Mouse (Mus musculus) layer of hippocampus, postnatal 14 days (tissue): ENCODE measurements around the gene Osm. TPM values are rescaled to one million over a fixed set of nuclear protein-coding genes. Genes with fewer than 3 reads are reported as not detected.

Source experiments
- DNase-seq, 2 experiments: peaks; one replicate each; pipeline ENCODE4 v3.0.0; 2021 to 2022; ENCODE audit warnings: low spot score in 2 of 2, mixed read lengths in 1 of 2
- total RNA-seq, 2 experiments: library from RNA; stranded (reverse); gene quantifications; 2 replicates each; pipeline ENCODE4 v1.2.3; 2021

The Osm gene
- total RNA-seq, 2 experiments from 2014 or later, result not detected

DNA sequence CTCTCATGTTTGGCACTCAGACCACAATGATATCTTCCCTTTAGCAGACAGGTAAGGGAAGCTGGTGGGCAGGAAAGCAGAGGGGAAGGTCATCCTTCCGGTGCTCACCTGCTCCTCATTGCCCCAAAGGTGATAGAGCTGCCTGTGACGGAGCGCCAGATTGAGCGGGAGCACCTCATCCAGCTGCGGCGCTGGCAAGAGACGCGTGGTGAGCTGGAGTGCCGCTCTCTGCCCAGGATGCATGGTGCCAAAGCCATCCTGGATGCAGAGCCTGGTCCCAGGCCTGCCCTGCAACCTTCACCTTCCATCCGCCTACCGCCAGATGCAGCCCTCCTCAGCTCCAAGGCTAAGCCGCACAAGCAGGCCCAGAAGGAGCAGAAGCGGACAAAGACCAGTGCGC lies 21.6 kb upstream of the Osm start:
- DNase-seq, result no peak

DNA sequence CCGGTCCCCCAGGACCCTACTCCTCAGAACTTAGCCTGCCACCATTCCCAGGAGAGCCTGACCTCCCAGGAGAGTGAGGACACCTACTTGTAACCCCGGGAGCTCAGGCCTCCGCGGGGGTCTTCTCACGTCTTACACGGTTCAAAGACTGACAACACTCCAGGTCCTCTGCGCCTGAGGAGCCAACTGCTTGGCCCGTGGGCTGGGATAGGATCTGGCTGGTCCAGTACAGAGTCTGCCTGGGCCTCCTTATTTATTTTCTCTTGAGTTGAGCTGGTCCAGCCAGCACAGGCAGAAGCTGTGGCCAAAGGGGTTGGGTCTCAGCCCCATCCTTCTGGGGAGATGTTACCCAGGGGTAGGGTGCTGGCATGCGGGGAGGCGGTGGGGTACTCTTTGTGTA lies 21.2 kb upstream of the Osm start:
- no peak for DNase-seq

DNA sequence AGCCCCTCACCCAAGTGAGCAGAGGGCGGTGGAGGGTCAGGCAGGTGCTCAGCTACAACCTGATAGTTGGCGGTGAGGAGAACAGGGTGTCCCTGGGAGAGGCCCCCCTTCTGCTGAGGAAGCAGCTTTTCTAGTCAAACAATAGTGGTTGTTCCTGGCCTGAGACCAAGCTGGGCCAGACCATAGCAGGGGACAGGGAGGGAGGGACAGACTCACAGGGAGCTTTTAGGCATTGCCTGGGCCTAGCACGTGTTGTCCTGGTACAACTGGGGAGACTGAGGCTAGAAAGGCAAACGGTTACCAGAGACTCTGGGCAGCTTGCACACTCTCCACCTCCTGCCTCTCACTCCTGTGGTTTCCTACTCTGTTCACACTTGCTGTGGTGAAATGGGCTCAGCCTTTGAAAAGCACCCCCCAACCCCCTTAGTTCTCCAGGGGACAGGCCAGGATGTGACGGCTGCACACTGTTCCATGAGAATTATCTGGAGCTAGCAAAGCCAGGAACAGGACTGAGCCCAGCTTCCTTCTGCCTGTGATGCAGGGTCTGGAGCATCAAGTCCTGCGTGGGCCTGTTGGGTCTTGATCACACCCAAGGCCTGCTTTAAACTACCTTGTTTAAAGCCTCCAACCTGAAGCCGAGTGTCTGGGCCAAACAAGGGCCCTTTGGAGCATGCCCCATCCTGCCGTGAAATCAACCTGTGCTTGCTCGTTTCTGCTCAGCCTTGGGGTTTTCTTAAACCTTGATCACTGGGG lies 19.8 kb upstream of the Osm start:
- DNase-seq, result peak in 1 of 2 experiments; percentile 23

DNA sequence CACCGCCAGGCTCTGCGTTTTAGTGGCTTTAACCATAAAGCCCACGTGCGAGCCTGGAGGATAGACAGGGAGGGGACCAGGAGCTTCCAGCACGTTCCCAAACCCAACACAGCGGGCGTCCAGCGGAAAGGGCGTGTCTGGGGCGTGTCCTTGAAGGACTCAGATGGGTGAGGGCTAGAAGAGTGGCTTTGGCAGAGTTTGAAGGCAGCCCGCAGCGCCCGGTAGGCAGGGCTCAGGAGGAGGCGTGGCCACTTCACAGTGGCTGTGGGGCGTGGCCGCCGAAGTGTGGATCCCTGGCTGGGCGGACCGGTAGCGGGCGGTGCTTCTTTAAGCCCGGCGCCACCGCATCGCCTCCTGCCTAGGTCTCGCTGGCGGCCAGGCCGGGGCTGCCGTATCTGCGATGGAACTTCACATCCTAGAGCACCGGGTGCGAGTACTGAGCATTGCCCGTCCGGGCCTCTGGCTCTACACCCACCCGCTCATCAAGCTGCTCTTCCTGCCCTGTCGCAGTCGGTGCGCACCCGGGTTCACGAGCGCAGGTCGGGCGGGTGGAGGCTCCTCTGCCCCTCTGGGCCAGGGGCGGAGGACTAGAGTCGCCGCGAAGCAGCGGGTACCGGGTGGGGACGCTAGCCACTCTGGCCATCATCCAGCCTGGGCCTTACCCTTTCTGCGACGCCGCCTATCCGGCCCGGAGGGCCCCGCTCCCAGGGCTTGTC lies 18.1 kb upstream of the Osm start, which contains the start of gene Castor1:
Gene Castor1, plus strand, starts transcription at position 312 of the 716 bp plus-strand sequence.
- peak; percentile 34 to 55 for DNase-seq

DNA sequence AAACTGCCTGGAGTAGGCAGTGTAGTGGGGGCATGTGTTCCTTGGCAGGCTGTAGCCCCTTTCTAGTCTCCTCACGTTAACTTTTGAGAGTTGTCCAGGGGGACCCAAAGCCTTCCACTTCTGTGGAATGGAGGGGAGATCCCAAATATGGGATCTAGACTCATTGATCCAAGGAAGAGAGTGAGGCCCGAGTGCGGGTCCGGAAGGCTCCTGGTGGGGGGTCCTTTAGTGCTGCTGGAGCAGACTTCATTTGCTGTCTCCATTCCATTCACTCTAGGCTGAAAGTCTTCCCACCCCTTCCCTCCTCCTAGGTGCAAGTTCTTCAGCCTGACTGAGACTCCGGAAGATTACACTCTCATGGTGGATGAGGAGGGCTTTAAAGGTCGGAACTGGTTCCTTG lies 17.6 kb upstream of the Osm start:
- no peak for DNase-seq

DNA sequence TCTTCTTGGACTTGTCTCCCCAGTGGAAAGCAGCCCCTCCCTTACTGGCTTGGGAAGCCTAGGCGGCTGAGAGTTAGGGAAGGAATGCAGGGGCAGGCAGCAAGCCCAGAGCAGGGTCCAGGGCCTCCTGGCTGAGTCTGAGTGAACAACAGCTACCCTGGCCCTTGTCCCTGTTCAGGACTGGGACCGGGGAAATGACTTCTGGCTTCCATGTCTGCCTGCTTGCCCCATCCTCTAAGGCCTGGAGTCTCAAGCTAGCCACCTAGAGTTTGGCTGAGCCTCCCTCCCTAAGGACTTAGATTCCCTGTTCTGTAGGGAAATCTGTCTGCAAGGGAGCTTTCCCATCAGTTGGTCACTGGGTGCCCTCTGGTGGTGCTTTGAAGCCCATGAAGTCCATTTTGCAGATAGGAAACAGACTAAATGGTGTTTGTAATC lies 16.9 kb upstream of the Osm start:
- peak; percentile 65 to 80 for DNase-seq

DNA sequence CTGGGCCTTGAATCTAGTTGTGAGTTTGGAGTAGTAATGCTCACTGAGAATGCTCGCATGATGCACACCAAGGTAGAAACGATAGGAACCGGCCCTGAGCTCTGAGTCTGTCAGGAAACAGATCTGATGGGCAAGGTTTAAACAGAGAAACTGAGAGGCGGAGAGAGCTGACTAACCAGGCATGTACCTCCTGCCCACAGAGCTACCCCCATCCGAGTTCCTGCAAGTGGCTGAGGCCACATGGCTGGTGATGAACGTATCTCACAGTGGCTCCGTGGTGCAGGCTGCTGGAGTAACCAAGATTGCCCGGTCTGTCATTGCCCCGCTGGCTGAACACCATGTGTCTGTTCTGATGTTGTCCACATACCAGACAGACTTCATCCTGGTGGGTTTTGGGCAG lies 16.3 kb upstream of the Osm start:
- no peak for DNase-seq

DNA sequence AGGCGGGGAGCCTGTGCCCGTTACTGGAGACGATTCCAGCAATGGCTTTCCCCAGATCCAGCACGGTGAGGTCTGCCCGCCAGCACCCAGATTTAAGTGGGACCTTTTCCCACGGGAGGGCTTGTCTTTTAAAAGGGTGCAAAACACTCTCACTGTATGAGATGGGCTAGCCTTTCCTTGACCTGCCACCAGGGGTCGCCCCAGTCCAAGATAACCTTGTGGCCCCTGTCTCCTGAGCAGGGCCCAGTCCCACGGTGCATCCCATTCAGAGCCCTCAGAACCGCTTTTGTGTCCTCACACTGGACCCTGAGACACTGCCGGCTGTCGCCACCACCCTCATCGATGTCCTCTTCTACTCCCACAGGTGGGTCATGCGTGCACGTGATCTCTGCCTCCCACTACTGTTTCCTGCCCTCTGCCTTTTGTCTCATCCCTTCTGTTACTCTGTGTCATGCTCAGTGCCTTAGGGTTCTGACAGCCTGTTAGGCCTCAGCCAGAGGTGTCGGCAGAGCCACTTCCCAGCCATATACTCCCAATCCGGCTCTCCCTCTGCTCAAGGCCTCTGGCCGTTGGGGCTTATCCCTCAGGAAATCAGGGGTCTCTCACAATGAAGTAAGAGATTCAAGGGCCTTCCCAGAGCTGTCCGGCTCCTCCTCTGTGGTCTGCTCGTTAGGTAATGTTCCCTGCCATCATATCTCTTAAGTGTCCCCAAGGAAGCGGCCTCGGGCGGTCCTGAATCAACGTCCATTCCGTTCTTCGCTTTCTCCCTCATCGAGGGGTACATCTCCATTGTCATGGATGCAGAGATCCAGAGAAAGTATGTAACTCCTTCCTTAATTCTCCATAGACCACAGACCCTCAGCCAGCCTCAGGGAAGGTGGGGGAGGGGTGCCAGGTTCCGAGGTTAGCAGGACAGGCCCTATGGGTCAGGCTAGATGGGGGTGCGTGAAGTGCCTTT lies 15.5 kb upstream of the Osm start:
- DNase-seq, result peak; percentile 64 to 71

DNA sequence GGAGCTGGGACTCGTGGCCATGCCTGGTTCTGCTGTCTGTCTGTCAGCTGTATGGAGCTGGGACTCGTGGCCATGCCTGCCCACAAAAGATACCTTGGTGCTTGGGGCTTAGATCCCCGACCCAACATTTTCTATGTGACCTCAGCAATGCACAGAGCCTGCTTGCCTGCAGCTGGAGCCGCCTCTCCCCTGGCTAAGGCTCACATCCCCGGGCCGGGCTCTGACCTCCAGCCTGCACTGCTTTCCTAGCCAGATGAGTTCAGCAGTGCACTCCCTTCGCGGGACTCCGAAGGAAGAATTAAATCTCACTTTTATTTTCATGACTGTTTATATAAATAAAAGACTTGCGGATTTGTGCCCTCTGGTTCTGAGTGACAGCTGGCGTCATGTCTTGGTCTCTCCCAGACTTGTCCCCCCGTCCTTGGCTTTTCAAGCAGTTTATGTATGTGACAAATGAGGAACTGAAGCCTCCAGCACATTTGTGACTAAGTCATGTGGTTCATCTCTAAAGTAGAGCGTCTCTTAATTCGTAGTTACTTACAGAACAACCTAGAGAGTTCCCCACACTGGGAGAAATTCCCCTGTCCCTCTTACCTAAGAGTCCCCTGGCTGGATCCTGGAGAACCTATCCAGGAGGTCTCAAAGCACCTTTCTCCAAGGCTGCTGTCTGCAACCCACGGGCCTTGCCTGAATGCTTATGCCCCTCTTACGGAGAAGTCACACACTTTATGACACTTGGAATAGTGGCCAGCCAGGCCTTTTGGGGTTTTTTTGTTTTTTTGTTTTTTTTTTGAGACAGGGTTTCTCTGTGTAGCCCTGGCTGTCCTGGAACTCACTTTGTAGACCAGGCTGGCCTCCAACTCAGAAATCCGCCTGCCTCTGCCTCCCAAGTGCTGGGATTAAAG lies 13.9 kb upstream of the Osm start:
- DNase-seq, result no peak

DNA sequence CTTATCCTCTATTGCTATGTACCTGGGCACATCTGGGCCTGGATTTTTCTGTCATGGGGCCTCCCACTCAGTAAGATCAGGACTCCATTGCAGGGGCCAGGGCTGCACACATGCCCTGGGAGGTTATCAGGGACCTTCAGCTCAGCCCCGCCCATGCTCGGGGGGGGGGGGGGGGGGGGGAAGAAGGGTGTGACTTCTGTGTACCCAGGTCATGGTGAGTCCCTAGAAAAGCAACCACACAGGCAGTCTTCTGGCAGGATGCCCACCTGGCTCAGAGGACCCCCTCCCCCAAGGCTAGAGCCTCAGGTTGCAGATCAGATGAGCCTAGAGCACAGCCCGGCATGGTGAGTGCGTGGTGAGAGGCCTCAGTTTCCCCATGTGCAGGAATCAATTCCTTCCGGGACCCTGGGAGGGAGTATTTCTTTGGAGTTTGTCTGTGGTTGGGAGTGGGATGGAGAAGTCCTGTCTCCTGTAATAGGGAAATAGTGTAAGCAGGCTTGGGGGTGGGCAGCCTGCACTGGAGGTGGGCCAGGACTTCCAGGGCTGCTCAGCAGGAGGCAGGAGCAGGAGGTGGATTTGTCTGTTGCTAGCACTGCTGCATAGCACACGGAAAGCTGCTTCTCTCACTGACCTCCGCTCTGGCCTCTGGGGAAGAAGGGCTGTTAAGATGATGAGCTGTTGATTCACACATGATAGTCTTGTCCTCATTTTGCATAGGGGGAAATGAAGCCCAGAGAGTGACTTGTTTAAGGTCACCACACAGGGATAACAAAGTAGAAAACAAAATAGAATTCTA lies 12.6 kb upstream of the Osm start:
- DNase-seq, result no peak

DNA sequence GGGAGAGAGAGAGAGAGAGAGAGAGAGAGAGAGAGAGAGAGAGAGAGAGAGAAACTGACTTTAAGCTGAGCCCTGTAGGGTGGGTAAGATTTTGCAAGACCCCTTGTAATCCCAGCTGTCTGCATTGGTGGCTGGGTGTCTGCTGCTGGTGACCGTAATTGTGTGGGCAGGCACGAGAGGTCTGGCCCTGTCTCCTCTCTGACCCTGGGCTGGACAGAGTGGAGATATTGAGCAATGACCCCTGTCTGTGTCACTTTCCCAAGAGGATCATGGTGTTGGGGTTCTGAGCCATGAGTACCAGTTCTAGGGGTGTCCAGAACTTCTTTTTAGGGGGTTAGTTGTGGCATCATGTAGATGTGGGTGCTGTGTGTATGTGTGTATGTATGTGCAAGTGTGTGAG lies 12.0 kb upstream of the Osm start:
- DNase-seq, result no peak

DNA sequence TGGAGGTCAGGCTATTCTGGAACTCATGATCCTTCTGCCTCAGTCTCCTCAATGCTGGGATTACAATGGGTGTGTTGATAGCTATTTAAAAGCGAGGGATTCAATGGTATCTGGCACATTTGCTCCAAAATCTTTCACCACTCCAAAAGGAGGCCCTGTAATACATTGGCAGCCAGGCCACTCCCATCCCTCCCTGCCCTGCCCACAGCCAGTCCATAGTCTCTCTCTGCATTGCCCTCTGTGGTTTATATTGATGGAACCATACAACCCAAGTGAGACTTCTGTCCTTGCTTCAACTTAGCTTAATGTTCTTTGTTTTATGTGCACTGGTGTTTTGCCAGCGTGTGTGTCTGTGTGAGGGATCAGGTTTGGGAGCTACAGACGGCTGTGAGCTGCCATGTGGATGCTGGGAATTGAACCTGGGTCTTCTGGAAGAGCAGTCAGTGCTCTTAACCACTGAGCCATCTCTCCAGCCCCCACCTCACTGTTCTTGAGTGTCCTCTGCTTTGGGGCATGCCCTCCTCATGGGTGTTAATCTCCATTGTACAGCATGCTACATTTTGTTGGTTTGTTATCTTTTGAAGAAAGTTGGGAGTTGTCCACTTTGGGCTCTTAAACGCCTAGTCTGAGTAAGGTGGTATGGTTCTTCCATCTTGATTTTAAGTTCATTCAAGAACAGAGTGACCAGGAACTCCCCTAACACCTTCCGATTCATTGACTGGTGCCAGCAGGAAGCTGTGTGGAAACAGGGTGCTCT lies 9.5 kb upstream of the Osm start:
- no peak for DNase-seq

DNA sequence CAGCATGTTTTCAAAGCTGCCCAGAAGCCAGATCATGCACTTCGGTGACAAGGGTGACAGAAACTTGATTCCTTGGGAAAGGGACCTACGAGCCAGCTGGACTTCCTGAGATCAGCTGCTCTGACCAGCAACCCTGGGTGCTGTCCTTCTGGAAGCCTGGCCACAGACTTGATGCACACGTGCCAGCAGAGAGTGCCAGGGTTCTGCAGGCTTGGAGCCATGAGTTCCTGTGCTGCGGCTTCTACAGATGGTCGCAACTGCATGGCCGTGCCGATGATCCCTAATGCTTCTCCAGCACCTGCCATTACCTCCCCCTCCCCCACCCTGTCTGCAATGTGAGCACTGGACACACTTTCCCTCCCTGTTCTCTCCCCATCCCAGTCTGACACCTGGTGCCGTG lies 7.8 kb upstream of the Osm start:
- peak in 1 of 2 experiments; percentile 36 for DNase-seq

DNA sequence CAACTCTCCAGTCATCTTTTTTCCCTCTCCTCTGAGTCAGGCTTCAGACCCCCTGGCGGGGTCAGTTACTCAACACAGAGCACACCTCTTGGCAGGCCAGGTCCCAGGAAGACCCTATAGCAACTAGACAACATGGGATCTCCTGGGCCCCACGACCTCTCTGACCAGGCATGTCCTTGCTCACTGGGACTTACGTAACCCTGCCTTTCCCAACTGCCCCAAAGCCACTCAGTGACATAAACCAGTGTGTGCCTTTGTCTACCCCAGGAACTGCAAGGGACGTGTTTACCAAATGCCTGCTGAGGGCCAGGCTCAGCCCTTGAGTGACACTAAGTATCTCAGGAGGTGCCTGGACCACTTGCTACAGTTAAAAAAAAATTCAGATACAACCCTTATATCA lies 6.4 kb upstream of the Osm start:
- no peak for DNase-seq

DNA sequence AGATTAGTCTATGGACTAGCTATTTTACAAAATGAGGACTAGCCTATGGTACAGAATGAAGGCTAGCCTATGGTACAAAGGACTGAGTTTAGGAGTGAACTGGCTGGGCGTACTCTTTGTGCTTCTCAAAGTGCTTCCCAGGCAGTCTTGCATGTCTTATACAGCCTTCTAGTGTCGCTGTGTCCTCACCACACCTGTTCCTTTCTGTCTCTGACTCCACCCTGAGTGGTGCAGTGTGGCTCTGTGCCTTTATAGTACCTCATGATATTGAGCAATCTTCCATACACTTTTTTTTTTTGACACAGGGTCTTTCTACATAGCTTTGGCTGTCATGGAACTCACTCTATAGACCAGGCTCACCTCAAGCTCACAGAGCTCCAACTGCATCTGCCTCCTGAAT lies 4.8 kb upstream of the Osm start:
- DNase-seq, result no peak

DNA sequence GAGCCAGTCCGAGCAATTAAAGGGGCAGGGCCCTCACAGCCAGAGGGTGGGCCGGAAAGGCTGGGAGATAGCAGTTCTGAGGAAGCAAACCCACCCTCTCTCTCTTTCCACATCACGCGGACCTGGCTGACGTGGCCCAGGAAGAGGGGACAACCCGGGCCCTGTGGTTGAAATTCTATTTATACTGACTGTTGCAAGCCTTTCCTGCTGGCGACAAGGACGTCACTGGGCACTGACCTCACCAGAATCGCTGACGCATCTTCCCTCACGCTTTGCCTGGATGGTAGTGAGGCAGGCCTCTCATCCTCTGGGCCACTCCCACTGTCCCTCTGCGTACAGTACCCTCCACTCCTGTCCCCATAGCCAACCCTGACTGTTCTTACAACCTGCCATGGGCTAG lies 3.6 kb upstream of the Osm start:
- no peak for DNase-seq

DNA sequence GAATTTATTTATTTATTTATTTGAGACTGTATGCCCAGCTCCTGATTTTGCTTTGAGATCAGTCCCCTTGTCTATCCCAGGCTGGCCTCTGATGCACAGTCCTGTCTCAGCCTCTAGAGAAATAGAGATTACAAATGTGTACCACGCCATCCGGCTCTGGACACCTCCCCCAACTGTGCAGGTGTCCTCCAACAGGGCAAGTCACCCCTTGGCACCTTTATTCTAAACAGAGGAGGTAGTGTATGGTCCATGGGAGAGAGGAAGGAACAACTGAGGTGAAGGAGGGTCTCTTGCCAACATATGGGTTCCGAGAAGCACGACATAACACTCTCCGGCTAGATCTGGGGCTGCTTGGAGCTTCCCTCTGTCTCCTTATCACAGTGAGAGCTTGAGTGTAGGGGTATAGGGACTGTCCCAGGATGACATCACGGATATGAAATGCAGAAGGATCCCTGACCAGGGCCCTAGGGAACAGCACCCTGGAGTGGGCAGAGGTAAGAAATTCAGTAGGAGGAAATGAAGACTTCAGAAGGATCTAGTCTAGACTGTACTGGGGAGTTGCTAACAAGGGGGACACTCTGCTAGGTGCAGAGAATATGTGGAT lies 1.1 kb upstream of the Osm start:
- no peak for DNase-seq

DNA sequence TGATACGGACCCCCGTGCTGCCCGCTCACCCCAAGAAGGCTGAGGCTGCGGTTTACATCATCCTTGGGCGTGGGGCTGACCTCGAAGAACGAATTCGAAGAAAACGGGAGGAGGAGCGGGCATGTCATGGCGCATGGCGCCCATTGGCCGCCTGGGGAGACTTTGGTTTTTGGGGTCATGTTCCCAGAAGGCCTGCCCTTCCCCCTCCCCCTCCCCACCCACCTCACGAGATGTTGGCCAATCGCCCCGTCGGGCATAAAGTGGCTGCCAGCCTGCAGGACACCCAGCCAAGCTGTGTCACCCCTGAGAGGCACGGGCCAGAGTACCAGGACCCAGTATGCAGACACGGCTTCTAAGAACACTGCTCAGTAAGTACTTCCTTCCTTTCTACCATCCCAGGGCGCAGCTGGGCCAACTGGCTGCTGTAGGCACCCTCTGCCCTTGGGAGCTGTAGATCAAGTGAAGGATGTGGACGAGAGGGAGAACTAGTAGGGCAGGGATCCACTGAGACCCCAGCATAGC lies 387 bp downstream of the Osm start:
- DNase-seq, result no peak
